Mouse (Mus musculus) common myeloid progenitor, adult 5-6 weeks (primary cell): ENCODE measurements around the gene Tnfaip2. TPM values are rescaled to one million over a fixed set of nuclear protein-coding genes. Genes with fewer than 3 reads are reported as not detected.

Experiments used
- total RNA-seq: library from RNA; stranded (forward); fragments of 200-1000, 187-1606 nt; gene quantifications from 2 replicates; pipeline ENCODE4 v1.2.3, GENCODE M21; 2017

Gene Tnfaip2
- total RNA-seq, 1 experiment from 2014 or later: 60.2 TPM

Other genes with a start within 250 kb of the Tnfaip2 start
- gene Amn, start 171.4 kb upstream of the Tnfaip2 start, total RNA-seq: not detected in 2 replicates
- gene Cdc42bpb, start 64.8 kb upstream of the Tnfaip2 start, total RNA-seq: 2.0 and 2.4 TPM in 2 replicates
- gene Lbhd2, start 35.7 kb upstream of the Tnfaip2 start, total RNA-seq: not detected in 2 replicates
- gene Exoc3l4, start 25.5 kb upstream of the Tnfaip2 start, total RNA-seq: 0.32 TPM in 1 of 2 replicates, not detected in the other
- gene Gm266, start 43.4 kb downstream of the Tnfaip2 start, total RNA-seq: not detected in 2 replicates
- gene Eif5, start 95.5 kb downstream of the Tnfaip2 start, total RNA-seq: 309 and 347 TPM in 2 replicates
- gene Mark3, start 132.1 kb downstream of the Tnfaip2 start, total RNA-seq: 60.4 and 76.4 TPM in 2 replicates
- 1.1 and 2.8 TPM in 2 replicates for gene Ckb, start 229.9 kb downstream of the Tnfaip2 start, total RNA-seq
- gene Trmt61a, start 235.6 kb downstream of the Tnfaip2 start, total RNA-seq: 6.2 and 12.7 TPM in 2 replicates